Mouse (Mus musculus): ENCODE measurements around the gene Kmt5a. TPM values are rescaled to one million over a fixed set of nuclear protein-coding genes. Genes with fewer than 3 reads are reported as not detected.

The Kmt5a gene
- 79.9 TPM for polyA plus RNA-seq (2017; shearing (Covaris generic))

DNA sequence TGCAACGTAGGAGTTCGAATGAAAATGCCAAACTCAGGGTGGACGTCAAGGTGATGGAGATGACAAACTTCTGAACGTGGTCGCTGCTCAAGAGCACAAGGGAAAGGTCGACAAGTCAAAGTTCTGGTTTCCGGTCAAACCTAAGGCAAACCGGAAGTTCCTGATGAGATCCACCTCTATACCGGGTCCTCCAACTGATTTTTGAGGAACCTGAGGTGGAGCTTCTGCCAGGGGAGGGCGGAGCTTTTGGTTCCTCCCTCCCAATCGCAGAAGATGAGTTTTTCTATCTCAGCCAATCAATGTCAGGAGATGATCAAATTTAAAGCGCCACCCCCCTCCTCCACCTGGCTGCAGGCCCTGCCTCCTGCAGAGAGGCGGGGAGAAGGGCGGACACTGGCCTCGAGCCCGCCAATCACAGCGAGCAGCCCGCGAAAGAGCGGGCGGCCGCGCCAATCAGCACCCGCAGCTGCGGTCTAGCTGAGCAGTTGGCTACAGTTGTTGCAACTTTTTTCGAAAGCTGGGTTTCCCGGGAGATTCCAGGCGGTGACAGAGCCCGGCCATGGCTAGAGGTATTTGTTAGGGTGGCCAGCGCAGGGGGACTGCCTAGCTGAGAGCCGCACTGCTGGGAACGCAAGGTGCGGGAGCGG is at the start of gene Kmt5a:
Gene Kmt5a (plus strand): TSS at position 484 of the 647 bp plus-strand sequence.

GRCm38 (mm10) chr5:124425412-124426259 is 14.1 kb upstream of the Kmt5a start, which contains the start of gene Sbno1:
Gene Sbno1, minus strand, starts transcription at chr5:124426001.

DNA sequence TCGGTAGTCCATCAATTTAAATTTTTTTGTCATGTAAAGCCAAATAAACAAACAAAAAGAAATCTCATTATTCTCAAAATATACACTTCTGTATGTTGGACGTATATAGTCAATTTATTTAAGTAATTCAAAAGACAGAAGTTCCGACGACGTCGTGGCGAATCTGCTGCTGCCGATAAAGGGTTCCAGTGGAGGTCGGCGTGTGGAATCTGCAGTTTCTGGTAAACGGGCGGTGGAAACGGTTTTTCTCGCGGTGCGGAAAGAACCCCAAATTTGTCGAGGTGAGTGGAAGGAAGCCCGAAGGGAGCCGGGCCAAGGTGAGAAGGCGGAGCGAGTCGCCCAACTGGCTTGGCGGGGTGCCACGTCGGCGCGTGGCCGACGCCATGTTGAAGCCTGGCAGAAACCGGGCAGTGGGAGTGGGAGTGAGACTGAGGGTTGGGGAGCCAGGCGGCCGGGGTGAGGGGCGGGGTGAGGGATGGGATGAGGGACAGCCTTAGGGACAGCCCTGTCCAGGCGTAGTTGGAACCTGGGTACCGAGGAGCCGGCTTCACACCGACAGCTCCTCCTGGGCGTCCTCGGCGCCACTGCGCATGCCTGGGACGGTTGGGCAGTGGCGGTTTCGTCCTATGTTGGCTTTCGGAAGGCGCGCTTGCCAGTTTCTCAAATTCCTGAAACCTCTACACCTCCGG is 43.4 kb downstream of the Kmt5a start, which contains the start of gene Snrnp35:
Gene Snrnp35 (plus strand): TSS at position 169 of the 689 bp plus-strand sequence.

Other genes starting within 250 kb of the Kmt5a start
- gene Pitpnm2, start 190.2 kb upstream of the Kmt5a start, polyA plus RNA-seq (2017; shearing (Covaris generic)), result 22.4 TPM
- 19.7 TPM for gene Mphosph9, start 112.0 kb upstream of the Kmt5a start, polyA plus RNA-seq (2017; shearing (Covaris generic))
- gene 2810006K23Rik, start 111.8 kb upstream of the Kmt5a start, polyA plus RNA-seq (2017; shearing (Covaris generic)), result 11.9 TPM
- 133 TPM for gene Cdk2ap1, start 76.8 kb upstream of the Kmt5a start, polyA plus RNA-seq (2017; shearing (Covaris generic))
- 120 TPM for gene Sbno1, start 13.9 kb upstream of the Kmt5a start, polyA plus RNA-seq (2017; shearing (Covaris generic))
- gene Rilpl2, start 38.4 kb downstream of the Kmt5a start, polyA plus RNA-seq (2017; shearing (Covaris generic)), result 57.5 TPM
- gene Snrnp35, start 43.2 kb downstream of the Kmt5a start, polyA plus RNA-seq (2017; shearing (Covaris generic)), result 7.7 TPM
- 3.2 TPM for gene Rilpl1, start 91.5 kb downstream of the Kmt5a start, polyA plus RNA-seq (2017; shearing (Covaris generic))
- 515 TPM for gene Tmed2, start 100.8 kb downstream of the Kmt5a start, polyA plus RNA-seq (2017; shearing (Covaris generic))
- 20.1 TPM for gene Ddx55, start 112.9 kb downstream of the Kmt5a start, polyA plus RNA-seq (2017; shearing (Covaris generic))
- gene Eif2b1, start 139.2 kb downstream of the Kmt5a start, polyA plus RNA-seq (2017; shearing (Covaris generic)), result 44.4 TPM
- gene Gtf2h3, start 139.2 kb downstream of the Kmt5a start, polyA plus RNA-seq (2017; shearing (Covaris generic)), result 50.9 TPM
- 90.5 TPM for gene Atp6v0a2, start 188.6 kb downstream of the Kmt5a start, polyA plus RNA-seq (2017; shearing (Covaris generic))

Measured in CD4-positive, CD25-positive, alpha-beta regulatory T cell (primary cell).